Mouse (Mus musculus) activated CD4-positive, CD25-positive, alpha-beta regulatory T cell, adult 4 months (primary cell): ENCODE data around the gene Fam178b. TPM values are rescaled to one million over a fixed set of nuclear protein-coding genes. Genes with fewer than 3 reads are reported as not detected.
A peak's percentile ranks its signal among the peaks of the same experiment; 100 is the strongest.
"Not testable (repeated sequence)": the region's sequence is repeated elsewhere in the genome, so short reads cannot be mapped to it uniquely, and the experiment has no call there.

Experiments
- ATAC-seq: one replicate; pipeline ENCODE4 v1.8.0; 2017
- polyA plus RNA-seq, 2 experiments: library from polyadenylated mRNA; unstranded; fragments of 100-300 nt; shearing (Covaris generic); gene quantifications; one replicate each; pipeline ENCODE4 v1.2.1; 2017

The Fam178b gene
- polyA plus RNA-seq, 2 experiments from 2014 or later: not detected

DNA sequence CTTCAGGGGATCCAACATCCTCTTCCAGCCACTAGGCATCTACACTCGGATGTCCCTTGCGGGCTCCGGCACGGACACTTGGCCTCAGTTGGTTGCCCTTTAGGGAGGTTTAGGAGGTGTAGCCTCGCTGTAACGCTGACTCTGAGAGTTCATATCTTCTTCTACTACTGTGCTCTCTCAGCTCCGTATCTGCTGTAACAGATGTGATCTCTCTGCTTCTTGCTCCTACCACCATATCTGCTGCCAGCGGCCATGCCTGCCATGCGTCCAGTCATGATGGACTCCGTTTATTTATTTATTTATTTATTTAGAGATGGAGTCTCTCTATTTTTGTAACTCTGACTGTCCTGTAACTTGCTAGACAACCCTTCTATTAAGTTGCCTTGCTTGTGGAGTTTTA, 11.7 kb downstream of the Fam178b start:
- ATAC-seq: no peak

GRCm38 (mm10) chr1:36670256-36670655, 12.7 kb downstream of the Fam178b start:
- no peak for ATAC-seq

DNA sequence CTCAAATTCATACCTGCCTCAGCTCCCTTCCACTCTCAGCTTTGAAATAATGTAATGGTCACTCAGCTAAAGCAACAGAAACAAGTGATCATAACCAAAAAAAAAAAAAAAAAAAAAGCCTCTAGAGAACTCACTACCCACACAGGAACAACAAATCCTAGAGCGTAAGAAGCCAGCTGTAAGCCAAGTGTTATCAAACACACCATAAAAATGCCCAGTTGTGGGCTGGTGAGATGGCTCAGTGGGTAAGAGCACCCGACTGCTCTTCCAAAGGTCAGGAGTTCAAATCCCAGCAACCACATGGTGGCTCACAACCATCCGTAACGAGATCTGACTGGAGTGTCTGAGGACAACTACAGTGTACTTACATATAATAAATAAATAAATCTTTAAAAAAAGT, 15.0 kb downstream of the Fam178b start:
- ATAC-seq: not testable (repeated sequence)

GRCm38 (mm10) chr1:36665934-36666333, 17.0 kb downstream of the Fam178b start:
- no peak for ATAC-seq

GRCm38 (mm10) chr1:36665165-36665723, 17.7 kb downstream of the Fam178b start:
- no peak for ATAC-seq

- ATAC-seq: no peak
Observed at GRCm38 (mm10) chr1:36664457-36664856, 18.5 kb downstream of the Fam178b start.

- ATAC-seq: no peak
Observed at GRCm38 (mm10) chr1:36658621-36659399, 24.2 kb downstream of the Fam178b start.

DNA sequence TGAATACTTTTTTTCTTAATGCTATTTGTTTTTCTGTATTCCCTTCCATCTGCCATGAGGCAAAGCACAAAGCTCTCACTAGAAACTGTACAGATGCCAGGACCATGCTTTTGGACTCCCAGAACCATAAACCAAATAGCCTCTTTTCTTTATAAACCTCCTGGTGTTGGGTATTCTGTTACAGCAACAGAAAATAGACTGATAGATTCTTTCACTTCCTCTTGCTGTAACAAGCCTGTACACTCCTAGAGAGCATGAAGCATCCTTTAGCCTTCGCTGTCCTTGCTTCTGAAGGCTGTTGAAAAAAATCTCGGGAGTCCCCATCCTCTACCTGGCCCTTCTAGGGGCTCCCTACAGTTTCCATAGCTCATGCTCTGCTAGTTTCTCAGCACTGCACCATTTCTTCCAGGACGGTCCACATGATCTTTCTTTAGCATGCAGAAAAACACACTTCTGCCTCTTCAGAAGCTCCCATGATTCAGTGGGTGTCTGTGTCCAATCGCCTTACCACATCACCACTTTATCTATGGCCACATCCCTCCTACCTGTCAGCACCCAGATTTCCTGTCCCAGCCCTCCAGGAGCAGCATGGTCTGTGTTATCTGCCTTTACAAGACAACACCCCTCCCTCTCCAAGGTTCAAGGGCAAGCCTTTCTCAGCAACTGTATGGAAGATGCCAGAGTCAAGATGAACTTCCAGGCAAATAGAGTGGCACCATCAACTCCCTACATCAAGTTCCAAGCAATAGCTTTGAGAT, 25.1 kb downstream of the Fam178b start:
- no peak for ATAC-seq

DNA sequence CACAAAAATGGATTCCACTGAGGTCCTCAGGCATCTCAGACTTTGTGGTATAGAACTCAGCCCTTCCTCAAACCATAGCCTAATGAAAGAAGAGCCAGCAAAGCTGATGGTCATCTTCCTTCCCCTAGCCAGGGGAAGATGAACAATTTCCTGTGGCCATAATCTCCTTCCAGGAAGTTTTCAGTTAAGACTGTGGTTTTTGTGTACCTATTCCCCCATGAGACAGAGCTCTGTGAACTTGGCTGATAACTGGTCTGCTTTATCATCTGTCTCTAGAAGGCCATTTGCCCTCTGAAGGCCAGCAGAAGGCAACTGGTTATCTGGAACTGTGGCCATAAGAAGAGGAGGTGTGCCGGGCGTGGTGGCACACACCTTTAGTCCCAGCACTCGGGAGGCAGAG, 26.8 kb downstream of the Fam178b start:
- ATAC-seq: no peak

DNA sequence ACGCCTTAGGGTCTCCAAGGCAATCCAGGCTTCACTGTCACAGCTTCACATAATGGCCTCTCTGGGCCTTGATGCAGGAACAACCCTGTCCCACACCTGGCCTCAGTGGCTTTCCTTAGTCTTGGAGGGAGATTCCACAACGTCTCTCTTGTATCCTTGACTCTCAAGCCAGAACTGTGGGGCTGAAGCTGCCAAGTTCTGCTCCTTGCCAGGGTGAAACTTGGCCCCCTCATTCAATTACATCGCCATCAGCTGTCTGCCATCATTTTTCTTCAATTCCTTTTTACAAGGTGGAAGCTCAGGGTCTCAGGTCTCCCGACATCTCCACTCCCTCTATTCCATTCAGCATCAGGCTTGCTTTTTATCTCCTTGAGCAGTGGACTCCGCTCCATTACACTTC, 27.9 kb downstream of the Fam178b start:
- ATAC-seq: no peak

DNA sequence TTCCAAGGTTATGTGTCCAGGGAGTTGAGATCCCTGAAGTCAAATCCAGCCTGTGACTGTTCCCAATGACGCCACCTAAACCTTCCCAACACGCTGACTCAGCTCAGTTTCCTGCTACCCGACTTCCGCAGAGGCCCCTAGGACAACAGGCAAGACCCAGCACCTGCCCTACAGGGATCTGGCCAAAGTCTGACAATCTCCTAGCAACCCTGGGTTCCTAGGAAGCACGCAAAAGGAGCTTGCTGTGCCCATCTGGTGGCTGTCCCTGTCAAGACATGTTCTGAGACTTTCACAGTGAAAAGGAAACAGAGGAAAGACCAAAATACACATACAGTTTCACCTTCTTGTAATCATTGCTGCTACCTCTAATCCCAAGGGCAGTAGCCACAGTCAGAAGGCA, 35.4 kb downstream of the Fam178b start:
- ATAC-seq: no peak

GRCm38 (mm10) chr1:36646285-36646684, 36.7 kb downstream of the Fam178b start:
- ATAC-seq: peak; percentile 32

- no peak for ATAC-seq
Observed at GRCm38 (mm10) chr1:36644615-36645007, 38.4 kb downstream of the Fam178b start.

GRCm38 (mm10) chr1:36643957-36644614, 38.9 kb downstream of the Fam178b start:
- ATAC-seq: no peak

- no peak for ATAC-seq
Observed at GRCm38 (mm10) chr1:36635826-36636485, 47.0 kb downstream of the Fam178b start.

GRCm38 (mm10) chr1:36634940-36635339, 48.0 kb downstream of the Fam178b start:
- ATAC-seq: peak; percentile 65

GRCm38 (mm10) chr1:36633920-36634319, 49.1 kb downstream of the Fam178b start:
- ATAC-seq: no peak

DNA sequence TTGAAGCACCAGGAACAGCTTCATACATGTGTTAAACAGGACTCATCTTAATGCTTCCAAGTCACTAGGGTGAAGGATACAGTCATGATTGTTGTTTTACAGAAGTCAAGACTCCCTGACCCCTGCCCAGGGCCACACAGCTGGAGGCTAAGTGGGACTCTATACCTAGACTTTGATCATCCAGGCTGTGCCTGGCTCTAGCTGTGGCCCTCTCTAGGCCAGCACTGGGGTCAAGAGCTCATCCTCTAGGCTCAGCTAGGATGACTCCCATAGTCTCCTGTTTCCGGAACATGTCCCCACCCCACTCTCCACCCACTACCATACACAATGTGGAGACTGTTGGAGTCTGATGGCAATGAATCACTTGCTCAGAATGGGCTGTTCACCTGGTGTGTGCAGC, 50.1 kb downstream of the Fam178b start:
- ATAC-seq: no peak

GRCm38 (mm10) chr1:36632090-36632489, 50.9 kb downstream of the Fam178b start:
- no peak for ATAC-seq

- no peak for ATAC-seq
Observed at GRCm38 (mm10) chr1:36631391-36631790, 51.6 kb downstream of the Fam178b start.

GRCm38 (mm10) chr1:36630053-36630739, 52.8 kb downstream of the Fam178b start:
- no peak for ATAC-seq

- ATAC-seq: no peak
Observed at GRCm38 (mm10) chr1:36628585-36628984, 54.4 kb downstream of the Fam178b start.
